Mouse (Mus musculus) heart, embryonic 14.5 days (tissue): Measurements from ENCODE around the gene Sf3a1. TPM values are rescaled to one million over a fixed set of nuclear protein-coding genes. Genes with fewer than 3 reads are reported as not detected.

Experiments
- ATAC-seq: fragments of 200-750 bp; cut with Nextera tagmentation; 2 replicates; pipeline ENCODE4 v1.8.0; 2017; ENCODE audit warnings: low read depth, moderate TSS enrichment; ENCODE audit not compliant: insufficient number of reproducible peaks, insufficient read depth, low FRiP score
- H3K27ac ChIP-seq, 2 experiments: fragments of 200-500 bp in 1 of 2; fragments of 300-500 bp in 1 of 2; sonication (generic) in 1 of 2; replicated peaks in 1 of 2; 2 replicates each; pipeline ENCODE4 v1.5.1; 2012 to 2014; ENCODE audit warnings: low read depth in 2 of 2, low read length in 2 of 2, control low read depth in 1 of 2, mild to moderate bottlenecking in 1 of 2, mixed read lengths in 1 of 2; ENCODE audit not compliant: control insufficient read depth in 1 of 2, insufficient read depth in 1 of 2
- H3K27me3 ChIP-seq: fragments of 300-500 bp; sonication (generic); 2 replicates; pipeline ENCODE4 v1.6.1; 2014; ENCODE audit warnings: mild to moderate bottlenecking, low read length, control low read depth; ENCODE audit not compliant: control insufficient read depth, insufficient read depth
- H3K36me3 ChIP-seq: fragments of 300-500 bp; sonication (generic); 2 replicates; pipeline ENCODE4 v1.6.1; 2014; ENCODE audit warnings: mild to moderate bottlenecking, control low read depth, low read length, mixed read lengths; ENCODE audit not compliant: control insufficient read depth, insufficient read depth
- H3K4me1 ChIP-seq, 2 experiments: fragments of 200-500 bp in 1 of 2; fragments of 300-500 bp in 1 of 2; sonication (generic) in 1 of 2; 2 replicates each; pipeline ENCODE4 v1.6.1; 2012 to 2014; ENCODE audit warnings: low read length in 2 of 2, control low read depth in 1 of 2, mixed read lengths in 1 of 2; ENCODE audit not compliant: control insufficient read depth in 2 of 2, insufficient read depth in 2 of 2
- H3K4me2 ChIP-seq: fragments of 300-500 bp; sonication (generic); 2 replicates; pipeline ENCODE4 v1.6.1; 2014; ENCODE audit warnings: mild to moderate bottlenecking, low read length
- H3K4me3 ChIP-seq, 2 experiments: fragments of 200-500 bp in 1 of 2; fragments of 300-500 bp in 1 of 2; sonication (generic) in 1 of 2; 2 replicates each; pipeline ENCODE4 v1.5.1; 2012 to 2014; ENCODE audit warnings: low read length in 2 of 2, mild to moderate bottlenecking in 2 of 2, control low read depth in 1 of 2, low read depth in 1 of 2, moderate library complexity in 1 of 2; ENCODE audit not compliant: control insufficient read depth in 1 of 2, insufficient read depth in 1 of 2
- H3K9ac ChIP-seq: fragments of 300-500 bp; sonication (generic); 2 replicates; pipeline ENCODE4 v1.6.1; 2014; ENCODE audit warnings: mild to moderate bottlenecking, low read length
- H3K9me3 ChIP-seq: fragments of 300-500 bp; sonication (generic); 2 replicates; pipeline ENCODE4 v1.6.1; 2016; ENCODE audit warnings: low read length, control low read depth; ENCODE audit not compliant: control insufficient read depth
- WGBS: fragments of 180-500 bp; shearing (Covaris S2); extraction: QIAGEN DNeasy Blood & Tissue Kit; methylation state at CpG from one replicate; pipeline ENCODE4 v1.1.7; 2014; 5-methylcytosine and 5-hydroxymethylcytosine counted together
- polyA plus RNA-seq: library from polyadenylated mRNA; unstranded; fragments of >200 nt; fragmentation: Nextera tagmentation; extraction: Ambion mirVana; gene quantifications from 2 replicates; pipeline ENCODE4 v1.2.1, GENCODE M21; 2014

Sf3a1 gene
- polyA plus RNA-seq, 1 experiment from 2014 or later, result 31.6 TPM

- Histone ChIP-seq H3K36me3 (peaks cover 38% of the 10 kb centered on the region), H3K4me1 (peaks cover 21 to 29% of the 10 kb centered on the region in 2 experiments), H3K9me3 (no peaks in the 10 kb centered on the region), H3K27ac (peak overlapping the region; percentile 73 to 78), H3K4me2 (no peak overlapping the region), H3K27me3 (no peaks in the 10 kb centered on the region; the same call in 1 of the 2 replicates), H3K4me3 (no peak overlapping the region), H3K9ac (0 out of 2 replicates have a peak overlapping the region, but pooled peaks have one; percentile 12)
- ATAC-seq, result peak; percentile 33; the same call in 1 of the 2 replicates
- whole genome bisulfite sequencing, result 76% methylated on average over 9 of the region's 9 CpGs
Observed at GRCm38 (mm10) chr11:4216248-4217000, 56.3 kb downstream of the Sf3a1 start.

GRCm38 (mm10) chr11:4217914-4218629 lies 57.9 kb downstream of the Sf3a1 start, which contains the start of gene Castor1:
Castor1 (plus strand) TSS chr11:4218225.
- peak within 1 kb of the TSS; percentile 67 for H3K9ac ChIP-seq
- no peaks in the 10 kb centered on the region for H3K9me3 ChIP-seq
- ATAC-seq, result peak; percentile 84
- peaks cover 21 to 26% of the 10 kb centered on the region in 2 experiments for H3K4me1 ChIP-seq
- 2% methylated on average over 56 of the region's 56 CpGs for WGBS
- peak within 1 kb of the TSS; percentile 49 to 51 for H3K4me3 ChIP-seq
- peaks cover 24% of the 10 kb centered on the region for H3K36me3 ChIP-seq
- peak within 1 kb of the TSS; percentile 80 for H3K4me2 ChIP-seq
- H3K27ac ChIP-seq, result peak within 1 kb of the TSS; percentile 73 to 78
- H3K27me3 ChIP-seq, result no peaks in the 10 kb centered on the region; the same call in 1 of the 2 replicates

- WGBS, result 14% methylated on average over 6 of the region's 6 CpGs
- H3K9ac ChIP-seq, result peak overlapping the region; percentile 67
- H3K4me3 ChIP-seq, result peak overlapping the region; percentile 49 to 51
- H3K4me2 ChIP-seq, result peak overlapping the region; percentile 80
- H3K36me3 ChIP-seq, result peaks cover 18% of the 10 kb centered on the region
- no peaks in the 10 kb centered on the region for H3K9me3 ChIP-seq
- no peak overlapping the region for H3K27ac ChIP-seq
- H3K4me1 ChIP-seq, result peaks cover 21 to 25% of the 10 kb centered on the region in 2 experiments
- no peaks in the 10 kb centered on the region; the same call in 1 of the 2 replicates for H3K27me3 ChIP-seq
- no peak for ATAC-seq
Observed at GRCm38 (mm10) chr11:4218637-4219036, 58.5 kb downstream of the Sf3a1 start.

- WGBS, result 3% methylated on average over 2 of the region's 2 CpGs
- no peak overlapping the region for H3K4me3 ChIP-seq
- no peak for ATAC-seq
- no peak overlapping the region for H3K9ac ChIP-seq
- H3K27me3 ChIP-seq, result no peaks in the 10 kb centered on the region; the same call in 1 of the 2 replicates
- peaks cover 11% of the 10 kb centered on the region for H3K36me3 ChIP-seq
- H3K4me2 ChIP-seq, result no peak overlapping the region
- no peak overlapping the region for H3K27ac ChIP-seq
- no peaks in the 10 kb centered on the region for H3K9me3 ChIP-seq
- peaks cover 21 to 25% of the 10 kb centered on the region in 2 experiments for H3K4me1 ChIP-seq
Observed at GRCm38 (mm10) chr11:4219317-4219751, 59.2 kb downstream of the Sf3a1 start.

DNA sequence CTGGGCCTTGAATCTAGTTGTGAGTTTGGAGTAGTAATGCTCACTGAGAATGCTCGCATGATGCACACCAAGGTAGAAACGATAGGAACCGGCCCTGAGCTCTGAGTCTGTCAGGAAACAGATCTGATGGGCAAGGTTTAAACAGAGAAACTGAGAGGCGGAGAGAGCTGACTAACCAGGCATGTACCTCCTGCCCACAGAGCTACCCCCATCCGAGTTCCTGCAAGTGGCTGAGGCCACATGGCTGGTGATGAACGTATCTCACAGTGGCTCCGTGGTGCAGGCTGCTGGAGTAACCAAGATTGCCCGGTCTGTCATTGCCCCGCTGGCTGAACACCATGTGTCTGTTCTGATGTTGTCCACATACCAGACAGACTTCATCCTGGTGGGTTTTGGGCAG lies 59.8 kb downstream of the Sf3a1 start:
- H3K27ac ChIP-seq, result no peak overlapping the region
- H3K4me1 ChIP-seq, result peaks cover 21 to 25% of the 10 kb centered on the region in 2 experiments
- WGBS, result 60% methylated on average over 9 of the region's 9 CpGs

GRCm38 (mm10) chr11:4220443-4221400 lies 60.6 kb downstream of the Sf3a1 start:
- Histone ChIP-seq H3K27ac (no peak overlapping the region), H3K4me3 (no peak overlapping the region), H3K36me3 (no peaks in the 10 kb centered on the region), H3K9me3 (no peaks in the 10 kb centered on the region), H3K9ac (no peak overlapping the region), H3K4me2 (no peak overlapping the region), H3K27me3 (no peaks in the 10 kb centered on the region; the same call in 1 of the 2 replicates), H3K4me1 (peaks cover 21 to 23% of the 10 kb centered on the region in 2 experiments)
- no peak for ATAC-seq
- WGBS, result 49% methylated on average over 28 of the region's 28 CpGs

More for the DNA sequence above, 59.8 kb downstream of the Sf3a1 start:
- Histone ChIP-seq H3K4me2 (no peak overlapping the region), H3K4me3 (no peak overlapping the region), H3K27me3 (no peaks in the 10 kb centered on the region; the same call in 1 of the 2 replicates), H3K9me3 (no peaks in the 10 kb centered on the region), H3K36me3 (peaks cover 6% of the 10 kb centered on the region), H3K9ac (no peak overlapping the region)
- no peak for ATAC-seq
